Mouse (Mus musculus) testis, adult 2 months (tissue): ENCODE data around the gene Tnrc6c. TPM values are rescaled to one million over a fixed set of nuclear protein-coding genes. Genes with fewer than 3 reads are reported as not detected.

ENCODE experiments used
- H3K27ac ChIP-seq: fragments of 200-500 bp; 2 replicates; pipeline ENCODE4 v1.5.1; 2012; ENCODE audit warnings: low read depth, low read length; ENCODE audit not compliant: control insufficient read depth, insufficient read depth
- H3K27me3 ChIP-seq: fragments of 200-500 bp; 2 replicates; pipeline ENCODE4 v1.6.1; 2012; ENCODE audit warnings: mild to moderate bottlenecking, low read length, moderate library complexity; ENCODE audit not compliant: control insufficient read depth, insufficient read depth
- H3K36me3 ChIP-seq: fragments of 200-500 bp; 2 replicates; pipeline ENCODE4 v1.6.1; 2012; ENCODE audit warnings: mild to moderate bottlenecking, low read length; ENCODE audit not compliant: control insufficient read depth, insufficient read depth
- H3K4me1 ChIP-seq: fragments of 200-500 bp; 2 replicates; pipeline ENCODE4 v1.6.1; 2012; ENCODE audit warnings: low read length; ENCODE audit not compliant: control insufficient read depth, insufficient read depth
- H3K4me3 ChIP-seq: fragments of 200-500 bp; 2 replicates; pipeline ENCODE4 v1.5.1; 2012; ENCODE audit warnings: low read depth, mild to moderate bottlenecking, low read length, moderate library complexity, mixed read lengths; ENCODE audit not compliant: control insufficient read depth
- CTCF ChIP-seq: fragments of 200-500 bp; IDR thresholded peaks from 2 replicates; pipeline ENCODE4 v1.5.1; 2012; ENCODE audit warnings: low read depth, mild to moderate bottlenecking, inconsistent platforms, low read length, moderate library complexity; ENCODE audit not compliant: control insufficient read depth, insufficient read depth, insufficient replicate concordance
- POLR2A ChIP-seq: fragments of 200-500 bp; IDR thresholded peaks from 2 replicates; pipeline ENCODE4 v1.6.1; 2012; ENCODE audit warnings: low read depth, mild to moderate bottlenecking, inconsistent platforms, low read length, moderate library complexity; ENCODE audit not compliant: control insufficient read depth
- polyA plus RNA-seq: library from polyadenylated mRNA; depleted of rRNA; stranded (reverse); fragments of >200 nt; gene quantifications from 2 replicates; pipeline ENCODE4 v1.2.3, GENCODE M21; 2012

Gene Tnrc6c
- polyA plus RNA-seq, 1 experiment, result 28.0 TPM

DNA sequence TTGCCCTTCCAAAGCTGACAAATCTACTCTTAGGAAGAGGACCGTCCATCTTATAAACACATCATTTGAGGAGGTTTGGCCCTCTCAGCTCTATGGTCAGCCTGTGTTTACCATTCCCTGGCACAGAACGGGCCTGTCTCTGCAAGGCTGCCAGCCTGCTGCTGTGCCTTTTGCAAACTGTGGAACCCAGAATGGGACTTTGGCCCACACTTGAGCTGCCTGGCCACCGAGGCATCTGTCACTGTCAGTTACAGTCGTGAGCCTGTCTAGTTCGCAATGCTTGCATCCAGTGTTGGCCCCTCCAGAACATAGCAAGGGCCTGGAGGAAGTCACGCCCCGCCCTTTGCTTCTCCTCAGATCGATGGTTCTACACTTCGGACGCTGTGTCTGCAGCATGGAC, 105.2 kb downstream of the Tnrc6c start:
- no peaks in the 10 kb centered on the region for H3K27me3 ChIP-seq
- H3K4me1 ChIP-seq, result no peaks in the 10 kb centered on the region
- peaks cover 9% of the 10 kb centered on the region; the same call in 1 of the 2 replicates for H3K36me3 ChIP-seq
- no peak overlapping the region for H3K27ac ChIP-seq
- TF ChIP-seq POLR2A, result no peak
- no peak overlapping the region for H3K4me3 ChIP-seq

DNA sequence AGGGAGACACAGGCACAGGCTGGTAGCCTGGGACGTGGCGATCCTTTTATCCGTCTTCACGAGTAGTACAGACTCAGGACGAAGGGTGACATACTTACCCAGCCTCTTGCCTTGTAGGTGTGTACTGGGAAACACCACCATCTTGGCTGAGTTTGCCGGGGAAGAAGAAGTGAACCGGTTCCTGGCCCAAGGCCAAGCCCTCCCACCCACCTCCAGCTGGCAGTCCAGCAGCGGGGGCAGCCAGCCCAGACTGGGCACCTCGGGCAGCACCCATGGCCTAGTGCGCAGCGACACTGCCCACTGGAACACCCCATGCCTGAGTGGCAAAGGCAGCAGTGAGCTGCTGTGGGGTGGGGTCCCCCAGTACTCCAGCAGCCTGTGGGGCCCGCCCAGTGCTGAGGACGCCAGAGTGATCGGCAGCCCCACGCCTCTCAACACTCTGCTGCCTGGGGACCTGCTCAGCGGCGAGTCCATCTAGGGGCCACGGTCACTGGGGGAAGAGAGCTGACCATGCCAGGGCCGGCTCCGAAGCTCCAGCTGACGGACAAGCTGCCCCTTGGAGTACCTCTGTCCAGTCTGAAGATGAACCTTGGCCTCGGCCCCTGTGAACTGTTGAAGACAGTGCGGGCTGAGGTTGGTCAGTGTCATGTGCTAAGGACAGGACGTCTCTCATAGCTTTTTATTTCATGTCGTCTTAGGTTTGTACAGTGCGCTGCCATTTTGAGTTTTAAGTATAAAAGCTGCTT, 106.5 kb downstream of the Tnrc6c start:
- H3K36me3 ChIP-seq, result peaks cover 9% of the 10 kb centered on the region; the same call in 1 of the 2 replicates
- H3K4me1 ChIP-seq, result no peaks in the 10 kb centered on the region
- H3K27ac ChIP-seq, result no peak overlapping the region
- no peak for TF ChIP-seq CTCF
- no peak for TF ChIP-seq POLR2A
- H3K27me3 ChIP-seq, result no peaks in the 10 kb centered on the region
- no peak overlapping the region for H3K4me3 ChIP-seq

DNA sequence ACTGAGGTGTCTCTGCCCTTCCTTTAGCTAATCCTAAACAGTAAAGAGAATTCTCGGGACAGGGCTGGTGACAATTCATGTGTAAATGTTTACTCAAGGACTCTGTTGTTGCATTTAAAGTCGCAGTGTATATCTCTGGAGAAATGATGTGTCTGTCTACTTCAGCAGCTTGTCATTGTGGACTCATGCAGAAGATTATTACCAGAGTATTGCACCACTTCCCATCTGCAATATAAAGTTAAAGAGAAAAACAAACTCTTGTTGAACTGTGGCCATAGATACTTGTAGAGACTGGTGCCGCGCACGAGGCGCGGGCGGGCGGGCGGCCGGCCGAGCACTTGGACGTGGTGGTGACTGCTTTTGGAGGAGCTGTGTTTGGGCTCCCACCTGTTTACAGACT, 107.7 kb downstream of the Tnrc6c start:
- TF ChIP-seq POLR2A (no peak), CTCF (no peak)
- no peaks in the 10 kb centered on the region for H3K4me1 ChIP-seq
- H3K27me3 ChIP-seq, result no peaks in the 10 kb centered on the region
- no peak overlapping the region for H3K4me3 ChIP-seq
- H3K27ac ChIP-seq, result no peak overlapping the region
- peaks cover 9% of the 10 kb centered on the region; the same call in 1 of the 2 replicates for H3K36me3 ChIP-seq

DNA sequence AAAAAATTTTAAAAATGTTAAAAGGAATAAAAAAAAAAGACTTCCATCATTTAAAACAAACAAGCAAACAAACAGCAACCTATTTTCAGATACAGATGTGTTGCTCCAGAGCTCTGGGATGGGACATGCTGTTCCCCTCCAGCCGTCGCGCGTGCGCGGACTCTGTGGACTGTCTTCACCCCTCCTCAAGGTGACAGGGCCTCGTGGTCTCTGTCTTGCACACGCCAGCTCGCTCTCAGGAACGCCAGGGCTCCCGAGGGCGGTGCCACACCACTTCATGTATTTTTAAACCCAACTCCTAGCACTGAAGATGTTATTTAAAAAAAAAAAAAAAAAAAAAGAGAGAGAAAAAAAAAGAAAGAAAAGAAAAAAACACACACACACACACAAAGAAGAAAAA, 108.2 kb downstream of the Tnrc6c start:
- no peak overlapping the region for H3K27ac ChIP-seq
- TF ChIP-seq CTCF, result no peak
- TF ChIP-seq POLR2A, result no peak

DNA sequence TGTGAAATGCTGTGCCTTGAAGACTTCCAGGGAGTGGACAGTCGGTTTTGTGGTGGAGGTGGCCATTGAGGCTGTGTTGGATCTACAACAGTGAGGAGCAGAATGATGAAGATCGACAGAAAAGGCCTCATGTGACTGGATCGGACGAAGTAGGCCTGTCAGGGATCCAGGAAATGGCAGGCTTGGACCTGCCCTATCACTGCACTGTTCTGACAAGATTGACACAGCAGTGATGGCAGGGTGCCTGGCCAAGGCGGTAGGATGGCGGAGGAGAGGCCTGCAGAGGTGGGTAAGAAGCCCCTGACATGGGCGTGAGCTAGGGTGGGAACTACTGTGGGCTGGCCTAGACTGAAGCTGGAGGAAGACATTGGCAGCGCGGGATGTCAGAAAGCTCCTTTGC, 110.2 kb downstream of the Tnrc6c start:
- Histone ChIP-seq H3K27ac (no peak overlapping the region), H3K4me3 (no peak overlapping the region), H3K36me3 (0 out of 2 replicates have a peak, but pooled peaks cover 6% of the 10 kb centered on the region), H3K27me3 (no peaks in the 10 kb centered on the region), H3K4me1 (no peaks in the 10 kb centered on the region)
- TF ChIP-seq CTCF (no peak), POLR2A (no peak)

More for the DNA sequence above, 108.2 kb downstream of the Tnrc6c start:
- Histone ChIP-seq H3K4me1 (no peaks in the 10 kb centered on the region), H3K27me3 (no peaks in the 10 kb centered on the region), H3K4me3 (no peak overlapping the region), H3K36me3 (peaks cover 9% of the 10 kb centered on the region; the same call in 1 of the 2 replicates)

DNA sequence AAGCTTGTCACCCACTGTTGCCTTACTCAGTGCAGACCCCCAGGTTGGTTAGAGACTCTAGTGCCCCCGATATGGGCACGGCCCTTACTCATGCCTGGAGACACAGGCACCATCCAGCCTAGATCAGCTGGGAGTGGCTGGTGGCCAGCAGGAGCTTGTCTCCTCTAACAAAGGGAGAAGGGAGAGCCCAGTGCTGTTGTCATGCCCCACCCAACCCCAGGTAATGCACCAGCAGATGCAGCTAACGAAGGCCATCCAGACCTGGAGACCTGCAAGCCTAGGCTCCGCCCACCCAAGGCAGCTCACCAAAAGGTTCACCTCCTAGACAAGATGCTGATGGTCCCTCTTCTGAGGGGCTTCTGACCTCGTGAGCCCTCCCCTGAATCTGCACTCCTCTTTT, 111.3 kb downstream of the Tnrc6c start:
- no peak overlapping the region for H3K27ac ChIP-seq
- no peaks in the 10 kb centered on the region for H3K4me1 ChIP-seq
- no peak overlapping the region for H3K4me3 ChIP-seq
- H3K36me3 ChIP-seq, result 0 out of 2 replicates have a peak, but pooled peaks cover 6% of the 10 kb centered on the region
- no peaks in the 10 kb centered on the region for H3K27me3 ChIP-seq
- TF ChIP-seq CTCF, result no peak
- TF ChIP-seq POLR2A, result no peak

DNA sequence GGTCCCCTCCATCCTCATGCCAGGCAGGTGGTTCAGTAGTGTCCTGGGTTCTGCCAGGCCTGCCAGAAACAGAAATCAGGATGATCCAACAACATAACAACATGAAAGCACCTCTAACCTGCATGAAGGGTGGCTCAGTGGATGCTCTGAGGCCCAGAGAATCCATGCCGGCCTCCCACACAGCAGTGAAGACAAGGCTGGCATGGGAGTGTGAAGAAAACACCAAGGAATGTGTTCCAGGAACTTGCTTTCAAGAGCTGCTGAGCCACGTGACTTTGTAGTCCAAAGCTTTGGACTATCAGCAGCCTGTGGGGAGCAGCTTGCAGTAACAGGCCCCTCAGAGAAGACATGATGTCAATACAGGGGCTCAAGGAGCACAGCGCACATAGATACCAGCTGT, 112.2 kb downstream of the Tnrc6c start:
- TF ChIP-seq POLR2A (no peak), CTCF (no peak)
- Histone ChIP-seq H3K36me3 (0 out of 2 replicates have a peak, but pooled peaks cover 2% of the 10 kb centered on the region), H3K4me3 (no peak overlapping the region), H3K4me1 (no peaks in the 10 kb centered on the region), H3K27ac (no peak overlapping the region), H3K27me3 (no peaks in the 10 kb centered on the region)
